Mouse (Mus musculus): ENCODE data around the gene Zp3. TPM values are rescaled to one million over a fixed set of nuclear protein-coding genes. Genes with fewer than 3 reads are reported as not detected.

Zp3 gene
- polyA plus RNA-seq, 1 experiment from 2014 or later, result not detected

DNA sequence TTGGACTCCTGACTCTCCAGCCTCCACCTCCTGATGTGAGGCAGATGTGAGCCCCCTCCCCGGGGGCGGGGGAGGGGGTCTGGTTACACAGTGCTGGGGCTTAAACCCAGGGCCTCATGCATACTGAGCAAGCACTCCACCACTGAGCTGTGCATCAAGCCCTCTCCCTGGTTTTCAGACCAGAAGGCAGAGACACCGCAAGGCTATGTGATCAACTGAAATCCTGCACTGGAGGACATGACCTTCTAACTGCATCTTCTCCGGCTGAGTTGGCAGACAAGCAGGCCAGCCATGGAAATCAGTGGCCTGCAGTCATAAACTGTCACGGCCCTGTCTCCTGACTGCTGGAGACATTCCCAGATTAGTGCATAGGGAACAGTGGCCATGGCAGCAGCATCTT, 39.3 kb upstream of the Zp3 start:
- no peak overlapping the region for H3K4me2 ChIP-seq
- WGBS, result 69% methylated on average over 5 of the region's 5 CpGs

DNA sequence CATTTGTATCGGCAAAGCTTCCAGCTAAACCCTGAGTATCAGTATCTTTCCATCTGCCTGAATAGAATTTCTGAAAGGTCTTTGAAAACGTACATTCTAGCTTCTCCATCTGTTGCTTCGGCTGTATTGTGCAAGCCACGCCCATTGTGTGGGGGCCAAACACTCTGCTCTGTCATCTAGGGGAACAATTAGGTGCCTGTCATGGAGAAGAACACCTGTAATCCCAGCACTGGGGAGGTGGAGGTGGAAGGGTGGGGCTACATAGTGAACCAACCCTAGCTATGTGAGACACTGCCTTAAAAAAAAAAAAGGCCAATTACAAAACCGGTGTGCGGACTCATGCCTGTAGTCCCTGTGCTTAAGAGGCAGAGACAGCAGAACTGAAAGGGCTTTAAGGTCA, 37.2 kb upstream of the Zp3 start:
- DNase-seq (ENCODE audit: low spot score) (no peak), ATAC-seq (replicated peaks; ENCODE audit: low FRiP score) (no peak)
- no peaks in the 10 kb centered on the region for H3K36me3 ChIP-seq (ENCODE audit: control insufficient read depth, insufficient read depth, low read length)
- no peaks in the 10 kb centered on the region for H3K4me1 ChIP-seq (replicated peaks; ENCODE audit: control insufficient read depth, insufficient read depth, low read length)
- 60% methylated on average over 6 of the region's 6 CpGs for WGBS
- H3K4me2 ChIP-seq, result no peak overlapping the region
- no peak overlapping the region for H3K27ac ChIP-seq (ENCODE audit: low read depth, low read length)
- no peak overlapping the region for H3K9ac ChIP-seq (ENCODE audit: low read depth, low read length)
- H3K27me3 ChIP-seq (replicated peaks; ENCODE audit: control insufficient read depth, insufficient read depth, low read length), result no peaks in the 10 kb centered on the region
- no peaks in the 10 kb centered on the region for H3K9me3 ChIP-seq (ENCODE audit: control insufficient read depth, low read length)
- no peak overlapping the region for H3K4me3 ChIP-seq (ENCODE audit: low read depth, low read length)

More for the DNA sequence above, 39.3 kb upstream of the Zp3 start:
- DNase-seq (ENCODE audit: low spot score) (no peak), ATAC-seq (replicated peaks; ENCODE audit: low FRiP score) (peak; percentile 56)
- Histone ChIP-seq H3K9ac (ENCODE audit: low read depth, low read length) (no peak overlapping the region), H3K4me1 (replicated peaks; ENCODE audit: control insufficient read depth, insufficient read depth, low read length) (0 out of 2 replicates have a peak, but pooled peaks cover 2% of the 10 kb centered on the region), H3K9me3 (ENCODE audit: control insufficient read depth, low read length) (no peaks in the 10 kb centered on the region), H3K27ac (ENCODE audit: low read depth, low read length) (no peak overlapping the region), H3K36me3 (ENCODE audit: control insufficient read depth, insufficient read depth, low read length) (no peaks in the 10 kb centered on the region), H3K27me3 (replicated peaks; ENCODE audit: control insufficient read depth, insufficient read depth, low read length) (no peaks in the 10 kb centered on the region), H3K4me3 (ENCODE audit: low read depth, low read length) (no peak overlapping the region)

DNA sequence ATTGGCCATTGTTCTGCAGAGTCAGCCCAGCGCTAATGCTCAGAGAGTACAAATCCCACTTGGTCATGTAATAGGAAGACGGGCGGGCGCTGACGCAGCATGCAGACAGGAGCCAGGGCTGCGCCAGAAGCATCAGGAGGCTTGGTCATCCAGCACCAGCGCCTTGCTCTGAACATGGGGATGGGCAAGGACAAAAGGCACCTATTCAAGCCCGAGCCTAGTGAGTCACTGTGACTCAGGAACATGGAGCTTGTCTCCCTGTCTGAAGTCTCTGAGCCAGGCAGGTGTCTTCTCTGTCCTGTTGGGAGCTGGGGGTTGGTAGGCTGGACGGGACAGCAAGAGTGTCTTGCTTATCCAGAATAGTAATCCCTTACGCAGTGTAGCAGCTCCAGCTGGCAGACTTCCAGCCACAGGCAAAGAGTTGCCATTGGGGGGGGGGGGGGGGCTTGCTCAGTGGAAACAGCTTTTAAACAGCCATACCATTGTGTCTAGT, 33.9 kb upstream of the Zp3 start:
- Histone ChIP-seq H3K9ac (ENCODE audit: low read depth, low read length) (no peak overlapping the region), H3K36me3 (ENCODE audit: control insufficient read depth, insufficient read depth, low read length) (no peaks in the 10 kb centered on the region), H3K27me3 (replicated peaks; ENCODE audit: control insufficient read depth, insufficient read depth, low read length) (no peaks in the 10 kb centered on the region), H3K27ac (ENCODE audit: low read depth, low read length) (no peak overlapping the region), H3K4me3 (ENCODE audit: low read depth, low read length) (no peak overlapping the region), H3K4me1 (replicated peaks; ENCODE audit: control insufficient read depth, insufficient read depth, low read length) (peaks cover 3% of the 10 kb centered on the region), H3K4me2 (no peak overlapping the region), H3K9me3 (ENCODE audit: control insufficient read depth, low read length) (no peaks in the 10 kb centered on the region)
- WGBS, result 63% methylated on average over 10 of the region's 10 CpGs
- ATAC-seq (replicated peaks; ENCODE audit: low FRiP score) (no peak), DNase-seq (ENCODE audit: low spot score) (no peak)

DNA sequence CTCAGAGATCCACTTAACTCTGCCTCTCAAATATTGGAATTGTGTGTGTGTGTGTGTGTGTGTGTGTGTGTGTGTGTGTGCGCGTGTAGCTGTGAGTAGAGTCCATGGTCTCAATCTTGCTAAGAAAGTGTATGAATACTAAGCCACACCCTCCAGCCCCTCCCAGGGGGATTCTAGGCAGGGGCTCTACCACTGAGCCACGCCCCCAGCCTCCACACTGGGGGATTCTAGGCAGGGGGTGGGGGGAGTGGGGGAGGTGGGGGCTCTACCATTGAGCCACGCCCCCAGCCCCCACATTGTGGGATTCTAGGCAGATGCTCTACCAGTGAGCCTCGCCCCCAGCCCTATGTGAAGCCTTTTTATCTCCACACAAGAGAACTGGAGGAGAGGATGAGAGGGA, 33.3 kb upstream of the Zp3 start:
- H3K36me3 ChIP-seq (ENCODE audit: control insufficient read depth, insufficient read depth, low read length), result no peaks in the 10 kb centered on the region
- H3K4me1 ChIP-seq (replicated peaks; ENCODE audit: control insufficient read depth, insufficient read depth, low read length), result peaks cover 9% of the 10 kb centered on the region
- ATAC-seq (replicated peaks; ENCODE audit: low FRiP score) (no peak), DNase-seq (ENCODE audit: low spot score) (no peak)
- H3K27me3 ChIP-seq (replicated peaks; ENCODE audit: control insufficient read depth, insufficient read depth, low read length), result no peaks in the 10 kb centered on the region
- no peak overlapping the region for H3K4me3 ChIP-seq (ENCODE audit: low read depth, low read length)
- H3K9me3 ChIP-seq (ENCODE audit: control insufficient read depth, low read length), result no peaks in the 10 kb centered on the region
- WGBS, result 70% methylated on average over 5 of the region's 5 CpGs
- no peak overlapping the region for H3K9ac ChIP-seq (ENCODE audit: low read depth, low read length)
- no peak overlapping the region for H3K4me2 ChIP-seq
- H3K27ac ChIP-seq (ENCODE audit: low read depth, low read length), result no peak overlapping the region

DNA sequence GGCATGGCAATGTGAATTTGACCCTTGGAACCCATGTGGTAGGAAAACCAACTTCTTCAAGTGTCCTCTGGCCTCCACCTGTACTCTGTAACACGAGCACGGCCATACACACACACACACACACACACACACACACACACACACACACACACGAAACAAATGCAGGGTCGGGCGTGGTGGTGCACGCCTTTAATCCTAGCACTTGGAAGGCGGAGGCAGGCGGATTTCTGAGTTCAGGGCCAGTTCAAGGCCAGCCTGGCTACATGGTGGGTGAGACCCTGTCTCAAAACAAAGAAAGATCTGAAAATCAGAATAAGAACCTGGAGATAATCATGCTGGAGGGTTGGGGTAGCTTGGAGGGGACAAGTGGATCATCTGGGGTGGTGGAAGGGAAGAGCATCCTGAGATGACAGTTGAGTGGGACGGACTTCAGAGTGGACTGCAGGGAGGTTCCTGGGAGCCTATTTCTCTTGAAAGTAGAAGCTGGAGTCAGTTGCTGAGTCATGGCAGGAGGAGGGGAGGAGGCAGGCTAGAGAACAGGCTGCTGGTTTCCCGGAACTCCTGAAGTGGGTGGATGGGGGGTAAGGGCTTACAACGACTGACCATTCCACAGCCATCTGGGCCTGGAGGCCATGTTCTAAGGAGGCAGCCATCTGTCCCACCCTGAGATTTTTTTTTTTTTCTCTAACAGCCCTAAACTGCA, 29.0 kb upstream of the Zp3 start:
- H3K9ac ChIP-seq (ENCODE audit: low read depth, low read length), result peak overlapping the region; percentile 13; the same call in 1 of the 2 replicates
- no peak overlapping the region for H3K4me3 ChIP-seq (ENCODE audit: low read depth, low read length)
- H3K9me3 ChIP-seq (ENCODE audit: control insufficient read depth, low read length), result no peaks in the 10 kb centered on the region
- WGBS, result 65% methylated on average over 11 of the region's 11 CpGs
- peaks cover 10% of the 10 kb centered on the region for H3K4me1 ChIP-seq (replicated peaks; ENCODE audit: control insufficient read depth, insufficient read depth, low read length)
- DNase-seq (ENCODE audit: low spot score) (peak; percentile 44), ATAC-seq (replicated peaks; ENCODE audit: low FRiP score) (peak; percentile 78)
- H3K27ac ChIP-seq (ENCODE audit: low read depth, low read length), result peak overlapping the region; percentile 10
- H3K36me3 ChIP-seq (ENCODE audit: control insufficient read depth, insufficient read depth, low read length), result no peaks in the 10 kb centered on the region
- no peak overlapping the region for H3K4me2 ChIP-seq
- H3K27me3 ChIP-seq (replicated peaks; ENCODE audit: control insufficient read depth, insufficient read depth, low read length), result no peaks in the 10 kb centered on the region

DNA sequence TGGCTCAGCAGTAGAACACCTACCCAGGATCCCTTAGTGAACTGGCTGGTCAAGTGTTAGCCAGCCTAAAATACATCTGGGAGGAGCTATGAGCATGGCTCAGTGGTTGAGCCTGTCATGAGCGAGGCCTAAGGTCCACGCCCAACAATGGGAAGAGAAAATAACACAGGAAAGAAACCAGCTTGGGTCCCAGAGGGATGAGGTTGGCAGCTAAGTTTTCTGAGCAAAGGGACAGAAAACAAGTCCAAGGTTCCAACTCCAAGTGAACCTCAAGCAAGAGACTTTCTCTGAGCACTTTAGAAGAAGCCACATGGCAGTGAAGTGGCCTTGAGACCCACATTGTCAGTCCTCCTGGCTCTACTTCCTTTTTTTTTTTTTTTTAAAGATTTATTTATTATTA, 28.2 kb upstream of the Zp3 start:
- peak overlapping the region; percentile 10; the same call in 1 of the 2 replicates for H3K27ac ChIP-seq (ENCODE audit: low read depth, low read length)
- peaks cover 12% of the 10 kb centered on the region for H3K4me1 ChIP-seq (replicated peaks; ENCODE audit: control insufficient read depth, insufficient read depth, low read length)
- no peaks in the 10 kb centered on the region for H3K9me3 ChIP-seq (ENCODE audit: control insufficient read depth, low read length)
- H3K36me3 ChIP-seq (ENCODE audit: control insufficient read depth, insufficient read depth, low read length), result no peaks in the 10 kb centered on the region
- DNase-seq (ENCODE audit: low spot score), result no peak
- H3K4me3 ChIP-seq (ENCODE audit: low read depth, low read length), result no peak overlapping the region
- H3K27me3 ChIP-seq (replicated peaks; ENCODE audit: control insufficient read depth, insufficient read depth, low read length), result no peaks in the 10 kb centered on the region
- H3K4me2 ChIP-seq, result no peak overlapping the region
- no peak overlapping the region for H3K9ac ChIP-seq (ENCODE audit: low read depth, low read length)
- 88% methylated on average over 2 of the region's 2 CpGs for WGBS
- ATAC-seq (replicated peaks; ENCODE audit: low FRiP score), result peak; percentile 58

DNA sequence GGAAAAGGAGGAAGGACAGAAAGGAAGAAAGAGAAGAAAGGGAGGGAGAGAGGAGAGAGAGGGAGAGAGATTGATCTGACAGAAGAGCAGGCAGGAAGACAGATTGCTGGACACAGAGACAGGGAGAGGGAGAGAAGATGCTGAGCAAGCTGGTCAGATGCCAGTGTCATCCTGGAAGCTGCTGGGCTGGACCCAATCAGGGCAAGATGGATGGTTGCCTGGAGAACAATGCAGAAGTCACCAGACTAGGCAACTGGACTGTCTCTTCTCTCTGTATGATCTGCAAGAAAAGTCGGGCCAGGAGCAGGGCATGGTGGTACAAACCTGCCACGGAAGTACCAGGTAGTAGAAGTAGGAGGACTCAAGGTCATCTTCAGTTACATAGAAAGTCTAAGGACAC, 27.1 kb upstream of the Zp3 start:
- 83% methylated on average over 2 of the region's 2 CpGs for WGBS
- Histone ChIP-seq H3K4me1 (replicated peaks; ENCODE audit: control insufficient read depth, insufficient read depth, low read length) (peaks cover 18% of the 10 kb centered on the region), H3K9ac (ENCODE audit: low read depth, low read length) (no peak overlapping the region), H3K27me3 (replicated peaks; ENCODE audit: control insufficient read depth, insufficient read depth, low read length) (no peaks in the 10 kb centered on the region), H3K36me3 (ENCODE audit: control insufficient read depth, insufficient read depth, low read length) (no peaks in the 10 kb centered on the region), H3K27ac (ENCODE audit: low read depth, low read length) (no peak overlapping the region), H3K4me3 (ENCODE audit: low read depth, low read length) (no peak overlapping the region), H3K9me3 (ENCODE audit: control insufficient read depth, low read length) (no peaks in the 10 kb centered on the region), H3K4me2 (no peak overlapping the region)
- no peak for ATAC-seq (replicated peaks; ENCODE audit: low FRiP score)
- no peak for DNase-seq (ENCODE audit: low spot score)

DNA sequence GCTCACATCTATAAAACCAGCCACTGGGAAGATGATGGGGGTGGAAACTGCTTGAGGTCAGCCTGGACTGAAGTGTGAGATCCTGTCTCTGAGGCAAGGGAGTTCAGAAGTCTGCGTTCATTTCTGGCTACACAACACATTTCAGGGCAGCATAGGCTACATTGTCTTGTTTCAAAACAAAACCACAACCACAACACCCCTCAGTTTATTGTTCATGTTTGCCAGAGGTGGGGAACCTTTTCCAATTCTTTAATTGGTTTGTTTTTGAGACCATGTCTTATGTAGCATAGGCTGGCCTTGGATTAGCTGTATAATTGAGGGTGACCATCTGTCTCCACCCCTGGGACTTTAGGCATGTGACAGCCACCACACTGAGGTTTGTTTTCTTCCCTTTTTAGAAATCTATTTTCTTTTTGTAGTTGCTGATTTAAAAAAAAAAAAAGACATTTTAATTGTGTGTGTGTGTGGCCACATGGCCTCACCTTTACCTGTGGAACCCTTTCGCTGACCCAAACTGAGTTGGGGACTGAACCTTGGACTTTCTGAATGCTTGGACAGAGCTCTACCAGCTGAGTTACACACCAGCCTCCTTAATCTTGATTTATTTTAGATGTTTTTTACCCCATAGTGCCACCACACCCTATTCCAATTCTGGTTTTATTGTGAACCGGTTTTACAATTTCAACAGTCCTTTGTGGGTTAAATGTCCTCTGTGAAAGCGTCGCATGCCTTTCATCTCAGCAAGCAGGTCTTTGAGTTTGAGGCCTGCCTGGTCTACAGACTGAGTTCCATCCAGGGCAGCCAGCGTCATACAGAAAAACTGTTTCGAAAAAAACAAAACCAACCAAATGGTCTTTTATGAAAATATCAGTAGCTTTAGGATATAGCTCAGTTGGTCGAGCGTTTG, 23.3 kb upstream of the Zp3 start:
- Histone ChIP-seq H3K4me3 (ENCODE audit: low read depth, low read length) (no peak overlapping the region), H3K27me3 (replicated peaks; ENCODE audit: control insufficient read depth, insufficient read depth, low read length) (no peaks in the 10 kb centered on the region), H3K4me2 (peak overlapping the region; percentile 54), H3K9me3 (ENCODE audit: control insufficient read depth, low read length) (no peaks in the 10 kb centered on the region), H3K36me3 (ENCODE audit: control insufficient read depth, insufficient read depth, low read length) (no peaks in the 10 kb centered on the region), H3K27ac (ENCODE audit: low read depth, low read length) (peak overlapping the region; percentile 95), H3K4me1 (replicated peaks; ENCODE audit: control insufficient read depth, insufficient read depth, low read length) (peaks cover 32% of the 10 kb centered on the region), H3K9ac (ENCODE audit: low read depth, low read length) (peak overlapping the region; percentile 71)
- no peak for ATAC-seq (replicated peaks; ENCODE audit: low FRiP score)
- WGBS, result 76% methylated on average over 9 of the region's 9 CpGs
- no peak for DNase-seq (ENCODE audit: low spot score)
